Mouse (Mus musculus) hindbrain, embryonic 16.5 days (tissue): ENCODE results near the gene Cerk. TPM values are rescaled to one million over a fixed set of nuclear protein-coding genes. Genes with fewer than 3 reads are reported as not detected.

Experiments used
- ATAC-seq: fragments of 200-750 bp; cut with Nextera tagmentation; 2 replicates; pipeline ENCODE4 v1.8.0; 2017; ENCODE audit warnings: moderate TSS enrichment, moderate library complexity
- H3K27ac ChIP-seq: fragments of 300-500 bp; sonication (generic); 2 replicates; pipeline ENCODE4 v1.5.1; 2014; ENCODE audit warnings: low read depth, mild to moderate bottlenecking, control low read depth, low read length, moderate library complexity
- H3K27me3 ChIP-seq: fragments of 300-500 bp; sonication (generic); replicated peaks from 2 replicates; pipeline ENCODE4 v1.6.1; 2014; ENCODE audit warnings: low read length; ENCODE audit not compliant: control insufficient read depth, insufficient read depth
- H3K36me3 ChIP-seq: fragments of 300-500 bp; sonication (generic); 2 replicates; pipeline ENCODE4 v1.6.1; 2014; ENCODE audit warnings: mild to moderate bottlenecking, low read length, moderate library complexity, mixed read lengths; ENCODE audit not compliant: control insufficient read depth, insufficient read depth
- H3K4me1 ChIP-seq: fragments of 300-500 bp; sonication (generic); 2 replicates; pipeline ENCODE4 v1.6.1; 2014; ENCODE audit warnings: low read depth, low read length; ENCODE audit not compliant: control insufficient read depth, insufficient read depth
- H3K4me2 ChIP-seq: fragments of 300-500 bp; sonication (generic); 2 replicates; pipeline ENCODE4 v1.6.1; 2014; ENCODE audit warnings: mild to moderate bottlenecking, low read length, control low read depth, moderate library complexity
- H3K4me3 ChIP-seq: fragments of 300-500 bp; sonication (generic); 2 replicates; pipeline ENCODE4 v1.5.1; 2014; ENCODE audit warnings: mild to moderate bottlenecking, low read length, control low read depth, moderate library complexity
- H3K9ac ChIP-seq: fragments of 300-500 bp; sonication (generic); 2 replicates; pipeline ENCODE4 v1.6.1; 2014; ENCODE audit warnings: low read depth, mild to moderate bottlenecking, control low read depth, low read length, moderate library complexity
- H3K9me3 ChIP-seq: fragments of 300-500 bp; sonication (generic); 2 replicates; pipeline ENCODE4 v1.6.1; 2014; ENCODE audit warnings: mild to moderate bottlenecking, low read length, moderate library complexity; ENCODE audit not compliant: control insufficient read depth
- WGBS: fragments of 180-500 bp; shearing (Covaris S2); extraction: QIAGEN DNeasy Blood & Tissue Kit; methylation state at CpG from one replicate; pipeline ENCODE4 v1.1.7; 2014; 5-methylcytosine and 5-hydroxymethylcytosine counted together
- polyA plus RNA-seq: library from polyadenylated mRNA; unstranded; fragments of >200 nt; fragmentation: Nextera tagmentation; extraction: Ambion mirVana; gene quantifications from 2 replicates; pipeline ENCODE4 v1.2.1, GENCODE M21; 2015

Cerk gene
- 25.3 and 27.6 TPM in 2 replicates for polyA plus RNA-seq

- H3K4me3 ChIP-seq, result peak within 1 kb of the TSS; percentile 95
- 3% methylated on average over 43 of the region's 43 CpGs for WGBS
- H3K27ac ChIP-seq, result peak within 1 kb of the TSS; percentile 93
- no peaks in the 10 kb centered on the region for H3K27me3 ChIP-seq
- H3K4me1 ChIP-seq, result peaks cover 38% of the 10 kb centered on the region
- ATAC-seq, result peak; percentile 77
- peak within 1 kb of the TSS; percentile 92 for H3K4me2 ChIP-seq
- no peaks in the 10 kb centered on the region for H3K36me3 ChIP-seq
- H3K9me3 ChIP-seq, result no peaks in the 10 kb centered on the region
- H3K9ac ChIP-seq, result peak within 1 kb of the TSS; percentile 97
Observed at GRCm38 (mm10) chr15:86185689-86186569, at the start of gene Cerk. Gene Cerk, minus strand, starts transcription at chr15:86186141.

DNA sequence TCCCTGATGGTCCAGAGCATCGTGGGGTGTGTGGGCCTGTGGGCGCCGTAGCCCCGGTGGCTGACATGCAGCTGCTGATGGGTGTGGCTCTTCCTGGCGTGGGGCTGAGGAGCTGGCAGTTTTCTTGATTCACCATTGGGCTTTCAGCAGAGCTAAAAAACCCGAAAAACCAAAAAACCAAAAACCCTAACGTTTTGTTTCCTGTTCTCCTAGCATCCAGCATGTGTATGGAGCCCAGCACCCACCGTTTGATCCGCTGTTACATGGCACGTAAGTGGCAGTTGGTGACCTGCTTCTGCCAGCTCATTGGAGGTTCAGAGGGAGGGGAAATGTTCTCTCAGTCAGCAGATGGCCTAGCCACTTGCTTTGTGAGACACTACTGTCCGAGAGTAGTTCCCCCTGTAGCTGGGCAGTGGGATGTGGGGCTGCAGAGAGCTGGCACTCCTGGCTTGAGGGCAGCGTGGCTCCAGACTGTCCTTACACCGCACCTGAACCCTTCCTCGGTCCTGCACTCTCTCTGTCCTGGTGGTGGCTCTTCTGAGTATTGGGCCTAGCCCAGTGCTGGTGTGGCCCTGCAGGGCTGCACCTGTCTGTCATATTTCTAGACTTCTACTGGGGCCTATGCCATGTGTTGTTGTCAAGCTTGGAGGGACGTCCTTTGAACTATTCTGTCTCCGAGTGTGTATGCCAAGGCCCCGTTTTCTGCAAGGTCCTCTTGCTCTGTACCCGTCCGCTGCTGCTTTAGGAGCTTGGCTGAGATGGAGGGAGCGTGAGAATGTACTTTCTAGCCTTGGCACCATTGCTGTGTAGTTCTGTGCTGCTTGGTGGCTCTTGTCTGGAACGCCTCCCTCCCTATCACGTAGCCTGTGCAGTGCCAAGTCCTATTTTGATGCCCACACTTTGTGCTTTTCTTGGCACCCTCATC, 48.8 kb upstream of the Cerk start:
- no peak overlapping the region for H3K4me3 ChIP-seq
- H3K9me3 ChIP-seq, result no peaks in the 10 kb centered on the region
- H3K27ac ChIP-seq, result no peak overlapping the region
- H3K9ac ChIP-seq, result no peak overlapping the region
- H3K27me3 ChIP-seq, result no peaks in the 10 kb centered on the region
- no peak overlapping the region for H3K4me2 ChIP-seq
- peaks cover 3% of the 10 kb centered on the region; the same call in 1 of the 2 replicates for H3K4me1 ChIP-seq
- no peak for ATAC-seq
- 78% methylated on average over 22 of the region's 22 CpGs for WGBS
- no peaks in the 10 kb centered on the region for H3K36me3 ChIP-seq

GRCm38 (mm10) chr15:86234001-86234400, 48.1 kb upstream of the Cerk start:
- H3K27ac ChIP-seq, result no peak overlapping the region
- H3K27me3 ChIP-seq, result no peaks in the 10 kb centered on the region
- WGBS, result 90% methylated on average over 5 of the region's 5 CpGs
- no peak overlapping the region for H3K4me3 ChIP-seq
- no peaks in the 10 kb centered on the region for H3K9me3 ChIP-seq
- no peak for ATAC-seq
- H3K9ac ChIP-seq, result no peak overlapping the region
- no peak overlapping the region for H3K4me2 ChIP-seq
- peaks cover 3% of the 10 kb centered on the region; the same call in 1 of the 2 replicates for H3K4me1 ChIP-seq
- H3K36me3 ChIP-seq, result no peaks in the 10 kb centered on the region

GRCm38 (mm10) chr15:86231831-86232512, 46.0 kb upstream of the Cerk start:
- 0 out of 2 replicates have a peak, but pooled peaks have one; percentile 49 for ATAC-seq
- H3K9ac ChIP-seq, result no peak overlapping the region
- H3K4me3 ChIP-seq, result no peak overlapping the region
- 41% methylated on average over 7 of the region's 7 CpGs for WGBS
- H3K9me3 ChIP-seq, result no peaks in the 10 kb centered on the region
- no peak overlapping the region for H3K4me2 ChIP-seq
- H3K27ac ChIP-seq, result no peak overlapping the region
- no peaks in the 10 kb centered on the region for H3K27me3 ChIP-seq
- H3K36me3 ChIP-seq, result no peaks in the 10 kb centered on the region
- peaks cover 3% of the 10 kb centered on the region; the same call in 1 of the 2 replicates for H3K4me1 ChIP-seq

DNA sequence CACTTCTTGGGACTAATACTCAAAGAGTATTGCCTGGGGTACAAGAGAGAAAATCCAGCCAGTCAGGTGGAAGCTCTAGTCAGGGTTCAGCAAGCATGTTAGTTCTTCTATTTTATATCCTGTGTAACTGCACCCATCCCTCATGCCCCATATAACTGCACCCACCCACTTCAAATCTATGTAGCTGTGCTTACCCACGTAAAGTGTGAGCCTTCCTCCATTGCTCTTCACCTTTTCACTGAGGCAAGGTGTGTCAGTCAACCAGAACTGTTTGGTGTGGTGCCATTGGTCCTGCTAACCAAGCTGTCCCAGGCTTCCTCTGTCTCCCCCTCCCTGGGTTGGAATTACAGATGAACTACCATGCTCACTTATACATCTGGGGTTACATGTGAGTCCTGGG, 45.2 kb upstream of the Cerk start:
- H3K27me3 ChIP-seq, result no peaks in the 10 kb centered on the region
- no peak overlapping the region for H3K4me3 ChIP-seq
- 79% methylated on average over 1 of the region's 1 CpGs for WGBS
- H3K27ac ChIP-seq, result no peak overlapping the region
- no peak for ATAC-seq
- no peak overlapping the region for H3K9ac ChIP-seq
- no peak overlapping the region for H3K4me2 ChIP-seq
- H3K9me3 ChIP-seq, result no peaks in the 10 kb centered on the region
- peaks cover 3% of the 10 kb centered on the region; the same call in 1 of the 2 replicates for H3K4me1 ChIP-seq
- H3K36me3 ChIP-seq, result no peaks in the 10 kb centered on the region

DNA sequence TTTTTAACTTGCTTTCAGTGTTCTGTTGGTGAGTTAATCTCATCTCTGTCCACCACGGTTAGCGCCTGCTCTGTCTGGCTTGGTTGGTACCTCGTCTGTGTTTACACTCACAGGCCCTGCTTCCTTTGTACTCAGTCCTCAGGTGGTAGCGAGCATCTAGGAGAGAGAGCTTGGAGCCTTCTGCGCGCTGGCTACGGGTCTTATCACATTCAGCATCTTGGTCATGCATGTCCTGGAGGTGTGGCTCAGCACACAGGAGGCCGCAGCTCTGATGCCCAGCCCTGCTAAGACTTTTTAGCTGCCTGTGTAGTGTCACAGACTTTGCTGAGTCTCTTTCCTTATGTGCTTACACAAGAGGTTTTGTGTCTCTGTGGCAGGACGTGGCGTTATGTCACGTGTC, 43.7 kb upstream of the Cerk start:
- Histone ChIP-seq H3K4me1 (0 out of 2 replicates have a peak, but pooled peaks cover 3% of the 10 kb centered on the region), H3K9me3 (no peaks in the 10 kb centered on the region), H3K4me2 (no peak overlapping the region), H3K9ac (no peak overlapping the region), H3K27me3 (no peaks in the 10 kb centered on the region), H3K4me3 (no peak overlapping the region), H3K27ac (no peak overlapping the region), H3K36me3 (no peaks in the 10 kb centered on the region)
- ATAC-seq, result no peak
- 76% methylated on average over 11 of the region's 11 CpGs for WGBS

- Histone ChIP-seq H3K36me3 (no peaks in the 10 kb centered on the region), H3K4me2 (no peak overlapping the region), H3K4me1 (0 out of 2 replicates have a peak, but pooled peaks cover 3% of the 10 kb centered on the region), H3K27ac (no peak overlapping the region), H3K9ac (no peak overlapping the region), H3K27me3 (no peaks in the 10 kb centered on the region), H3K9me3 (no peaks in the 10 kb centered on the region), H3K4me3 (no peak overlapping the region)
- 87% methylated on average over 8 of the region's 8 CpGs for whole genome bisulfite sequencing
- no peak for ATAC-seq
Observed at GRCm38 (mm10) chr15:86229088-86229487, 43.1 kb upstream of the Cerk start.

DNA sequence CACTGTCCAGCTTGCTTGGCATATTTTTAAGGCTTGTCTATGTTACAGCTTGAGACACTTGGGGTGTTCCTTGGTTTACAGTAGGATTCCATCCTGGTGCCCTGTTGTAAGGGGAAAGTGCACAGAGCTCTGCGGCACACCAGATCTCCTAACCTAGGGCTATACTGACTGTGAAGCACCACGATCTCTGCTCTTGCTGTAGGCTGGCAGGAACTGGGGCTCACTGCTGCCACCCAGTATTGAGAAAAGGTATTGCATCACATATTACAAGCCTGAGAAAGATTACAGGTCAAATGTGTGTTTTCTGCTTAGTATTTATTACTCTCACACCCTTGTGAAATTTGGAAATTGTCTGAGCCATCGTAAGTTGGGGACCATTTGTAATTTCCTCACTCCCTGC, 42.2 kb upstream of the Cerk start:
- peak; percentile 56; the same call in 1 of the 2 replicates for ATAC-seq
- Histone ChIP-seq H3K9me3 (no peaks in the 10 kb centered on the region), H3K4me1 (0 out of 2 replicates have a peak, but pooled peaks cover 3% of the 10 kb centered on the region), H3K9ac (no peak overlapping the region), H3K4me2 (no peak overlapping the region), H3K36me3 (no peaks in the 10 kb centered on the region), H3K27ac (no peak overlapping the region), H3K4me3 (no peak overlapping the region), H3K27me3 (no peaks in the 10 kb centered on the region)
- 49% methylated on average over 3 of the region's 3 CpGs for WGBS
